Mouse (Mus musculus): ENCODE data around the gene Hltf. TPM values are rescaled to one million over a fixed set of nuclear protein-coding genes. Genes with fewer than 3 reads are reported as not detected.
"Not testable (repeated sequence)": the region's sequence is repeated elsewhere in the genome, so short reads cannot be mapped to it uniquely, and the experiment has no call there.

The Hltf gene
- total RNA-seq, 1 experiment from 2014 or later, result 20.5 TPM

GRCm38 (mm10) chr3:20104318-20104717, 46.7 kb downstream of the Hltf start:
- DNase-seq, result no peak

GRCm38 (mm10) chr3:20104776-20105175, 47.2 kb downstream of the Hltf start:
- DNase-seq, result no peak

- DNase-seq, result no peak
Measured at GRCm38 (mm10) chr3:20108881-20109280, 51.3 kb downstream of the Hltf start.

GRCm38 (mm10) chr3:20111913-20112312, 54.3 kb downstream of the Hltf start:
- no peak for DNase-seq

DNA sequence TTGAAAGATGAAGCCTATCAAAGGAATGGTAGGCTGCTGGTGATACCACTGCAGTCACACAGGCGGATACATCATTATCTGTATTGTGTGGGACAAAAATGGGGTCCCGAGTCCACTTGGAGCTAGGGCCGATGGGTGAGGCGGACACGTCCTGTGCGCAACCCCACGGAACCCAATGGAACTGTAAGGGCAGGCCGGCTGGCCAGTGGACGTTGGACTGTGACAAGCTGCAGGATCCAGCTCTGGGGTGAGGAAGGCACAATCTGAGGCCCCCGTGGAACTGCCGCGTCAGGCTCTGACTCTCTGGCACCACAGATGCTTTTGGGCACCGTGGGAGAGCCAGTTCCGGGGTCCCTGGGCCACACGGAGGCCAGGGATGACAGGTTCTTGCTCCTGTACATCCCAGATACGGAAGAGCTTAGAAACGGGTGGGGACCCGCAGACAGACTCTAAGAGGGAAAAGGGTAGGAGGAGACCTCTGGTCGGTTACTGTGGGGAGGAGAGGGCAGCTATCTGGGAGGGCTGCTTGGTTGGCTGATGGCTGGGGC, 61.5 kb downstream of the Hltf start:
- no peak for DNase-seq

- peak; percentile 4 for DNase-seq
Measured at GRCm38 (mm10) chr3:20119686-20120244, 62.2 kb downstream of the Hltf start.

- DNase-seq, result not testable (repeated sequence)
Measured at GRCm38 (mm10) chr3:20121582-20121981, 64.0 kb downstream of the Hltf start.

- no peak for DNase-seq
Measured at GRCm38 (mm10) chr3:20125604-20126003, 68.0 kb downstream of the Hltf start.

GRCm38 (mm10) chr3:20127047-20127595, 69.5 kb downstream of the Hltf start:
- DNase-seq, result no peak

DNA sequence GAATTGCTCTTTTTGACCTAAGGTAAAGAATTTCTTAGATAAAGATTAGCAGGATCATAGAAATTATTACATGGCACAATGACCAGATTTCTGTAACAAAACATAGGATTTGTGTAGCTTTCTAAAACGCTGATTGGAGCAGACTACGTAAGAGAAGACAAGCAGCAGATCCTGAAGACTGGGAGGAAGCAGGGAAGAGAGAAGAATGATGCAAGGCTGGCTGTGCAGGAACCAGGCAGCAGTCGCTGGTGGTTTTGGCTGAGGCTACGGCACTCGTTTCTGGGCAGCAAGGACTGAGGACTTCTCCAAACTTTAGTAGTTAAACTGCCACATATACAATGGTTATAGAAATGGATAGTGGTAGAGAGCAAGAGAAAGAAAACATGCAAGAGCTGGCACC, 71.9 kb downstream of the Hltf start:
- no peak for DNase-seq

GRCm38 (mm10) chr3:20130456-20131349, 73.1 kb downstream of the Hltf start:
- peak; percentile 49 for DNase-seq

GRCm38 (mm10) chr3:20131350-20131720, 73.7 kb downstream of the Hltf start:
- DNase-seq, result no peak

DNA sequence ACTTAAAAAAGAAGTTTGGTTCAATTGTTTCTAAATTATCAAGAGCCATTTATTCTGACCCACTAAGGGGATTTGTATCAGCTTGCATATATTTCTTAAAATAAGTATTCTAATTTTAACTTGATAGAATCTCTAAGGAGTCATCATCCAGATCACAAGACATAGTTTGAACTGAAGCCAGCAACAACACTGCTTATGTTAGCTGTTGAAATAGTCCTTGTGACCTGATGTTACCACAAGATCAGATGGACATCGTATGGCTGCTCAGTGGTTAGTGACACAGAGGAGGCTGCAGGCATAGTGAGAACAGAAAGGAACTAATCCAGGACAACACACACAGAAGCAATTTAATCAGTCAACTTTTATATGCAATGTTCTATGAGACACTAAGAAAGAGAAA, 75.1 kb downstream of the Hltf start:
- peak; percentile 18 for DNase-seq

DNA sequence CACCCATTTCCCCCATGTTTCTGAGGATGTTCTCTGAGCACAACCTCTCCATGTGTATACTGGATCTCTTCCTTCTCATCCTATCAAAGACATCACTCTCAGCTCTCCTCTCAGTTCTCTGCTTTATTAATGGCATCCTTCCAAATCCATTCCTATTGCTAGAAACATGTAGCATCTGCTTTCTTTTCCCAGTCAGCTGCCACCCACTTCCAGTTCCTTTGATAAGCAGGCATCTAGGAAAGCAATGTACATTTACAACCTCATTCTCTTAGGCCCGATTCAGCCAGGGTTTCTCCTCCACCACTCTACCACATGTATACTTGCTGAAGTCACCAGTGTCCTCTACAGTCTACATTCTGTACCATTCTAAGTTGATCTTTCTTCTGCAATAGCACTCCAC, 76.1 kb downstream of the Hltf start:
- no peak for DNase-seq

DNA sequence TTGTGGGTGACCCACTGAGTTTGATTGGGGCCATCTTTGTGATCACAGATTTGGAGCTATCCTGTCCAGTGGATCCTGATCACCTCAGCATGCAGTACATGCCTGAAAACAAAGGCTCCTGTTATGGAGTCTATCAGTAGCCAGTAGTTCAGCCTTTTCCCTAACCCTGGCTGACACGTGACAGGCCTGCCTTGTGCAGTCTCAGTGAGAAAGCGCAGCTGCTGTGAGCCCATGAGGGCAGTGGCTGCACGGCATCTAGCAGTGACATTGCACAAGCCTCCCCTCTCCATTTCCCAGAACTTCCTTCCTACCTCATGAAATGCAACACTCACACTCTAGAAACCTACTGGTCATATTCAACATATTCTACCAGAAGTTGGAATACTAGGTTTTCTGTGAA, 76.9 kb downstream of the Hltf start:
- no peak for DNase-seq

DNA sequence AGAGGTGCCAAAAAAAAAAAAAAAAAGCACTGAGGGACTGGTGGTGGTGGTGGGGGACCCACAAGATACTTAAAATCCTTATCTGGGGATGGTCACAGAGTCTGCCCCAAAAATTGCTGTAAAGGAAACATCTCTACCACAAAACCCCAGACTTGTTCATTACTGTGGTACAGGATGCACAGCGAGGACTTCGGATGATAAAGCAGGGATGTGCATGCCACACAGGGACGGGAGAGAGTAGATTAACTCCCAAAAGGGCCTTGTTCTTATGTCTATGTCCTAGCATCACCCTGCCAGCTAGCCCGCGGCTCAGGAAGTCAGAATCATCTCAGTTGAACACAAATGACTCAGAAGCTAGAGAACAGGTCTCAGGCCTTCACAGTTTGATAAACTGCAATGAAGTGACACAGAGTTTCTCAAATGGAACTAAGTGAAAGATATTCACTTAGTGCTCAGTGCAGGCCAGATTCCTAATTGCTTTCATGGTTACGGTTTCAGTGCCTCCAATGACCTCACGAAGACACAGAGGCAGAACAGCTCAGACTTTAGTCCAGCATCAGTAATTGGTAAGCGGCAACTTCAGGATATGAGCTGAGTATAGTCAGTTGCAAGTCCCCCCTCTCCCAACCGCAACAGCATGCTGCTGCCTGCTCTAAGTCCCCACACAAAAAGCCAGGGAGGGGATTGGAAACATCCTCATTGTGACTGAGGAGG, 79.4 kb downstream of the Hltf start:
- DNase-seq, result no peak

DNA sequence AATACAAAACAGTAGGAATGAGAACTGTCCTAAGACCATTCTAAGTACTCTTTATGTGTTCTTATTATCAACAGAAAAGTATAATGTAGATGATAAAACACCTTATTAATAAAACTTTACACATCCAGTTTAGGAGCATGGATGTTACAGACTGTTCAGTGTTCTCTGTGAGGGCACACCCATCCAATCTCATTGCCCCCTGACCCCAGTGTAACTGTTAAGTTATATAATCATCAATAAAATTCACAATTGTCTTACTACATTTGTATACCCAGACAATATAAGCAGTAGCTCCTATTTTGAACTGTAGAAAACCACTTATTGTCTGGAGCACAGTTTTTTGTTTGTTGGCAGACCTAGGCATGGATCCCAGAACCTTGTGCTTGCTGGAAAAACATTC, 83.6 kb downstream of the Hltf start:
- DNase-seq, result no peak

DNA sequence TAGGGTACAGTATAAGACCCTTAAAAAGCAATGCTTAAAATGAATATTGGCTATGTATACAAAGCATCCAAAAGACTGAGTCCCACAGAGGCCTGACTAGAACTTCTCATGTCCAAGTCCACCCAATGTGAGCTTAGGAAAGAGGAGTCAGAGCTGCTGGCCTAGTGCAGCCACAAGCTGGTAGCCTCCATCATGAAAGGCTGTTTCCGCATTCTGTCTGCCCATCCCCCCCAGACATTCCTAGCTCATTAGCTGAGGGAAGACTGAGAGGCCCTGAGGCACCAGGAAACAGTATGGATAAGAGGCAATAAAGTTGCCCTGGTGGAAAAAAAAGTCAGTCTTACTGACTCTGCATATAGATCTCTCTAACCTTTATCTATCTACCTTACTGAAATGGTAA, 84.1 kb downstream of the Hltf start:
- no peak for DNase-seq

GRCm38 (mm10) chr3:20142101-20142500, 84.5 kb downstream of the Hltf start:
- no peak for DNase-seq

DNA sequence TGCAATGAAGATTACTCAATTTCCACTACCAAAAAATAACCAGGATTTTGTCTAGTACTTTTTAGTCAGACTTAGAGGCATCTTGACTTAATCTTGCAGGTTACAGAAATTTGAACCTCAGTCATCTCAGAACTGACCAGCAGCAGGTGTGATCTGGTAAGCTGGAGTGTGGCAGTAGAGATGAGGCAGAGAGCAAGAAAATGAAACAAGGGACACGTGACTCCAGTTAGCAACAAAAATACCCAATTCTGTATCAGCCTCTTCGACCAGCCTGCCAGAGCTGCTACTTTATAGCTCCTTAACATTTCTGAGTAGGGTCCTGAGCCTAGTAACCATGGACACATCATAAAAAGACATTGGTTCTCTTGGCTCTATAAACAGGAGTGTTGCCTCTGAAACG, 85.0 kb downstream of the Hltf start:
- no peak for DNase-seq

DNA sequence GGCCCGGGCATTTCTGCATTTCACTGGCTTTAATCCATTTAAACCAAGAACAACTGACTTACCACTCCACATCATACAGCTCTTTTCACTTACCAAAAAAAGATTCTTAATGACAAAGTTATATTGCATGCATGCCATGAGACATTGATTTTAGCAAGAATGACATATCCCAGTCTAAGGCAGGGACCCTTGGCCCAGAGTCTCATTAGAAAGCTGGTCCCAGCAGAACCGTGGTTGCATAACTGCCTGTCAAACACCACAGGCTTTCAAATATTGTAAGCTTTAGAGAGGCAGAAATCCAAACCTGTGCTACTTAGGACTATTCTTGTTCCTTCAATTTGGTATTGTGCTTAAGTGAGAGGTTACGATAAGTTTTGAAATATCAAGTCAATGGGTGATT, 86.1 kb downstream of the Hltf start:
- no peak for DNase-seq

GRCm38 (mm10) chr3:20144401-20144800, 86.8 kb downstream of the Hltf start:
- no peak for DNase-seq

- DNase-seq, result no peak
Measured at GRCm38 (mm10) chr3:20145696-20146113, 88.1 kb downstream of the Hltf start.
